Mouse (Mus musculus) cortical plate, adult 2 months (tissue): Measurements from ENCODE around the gene Fbxl17.

Experiments
- CTCF ChIP-seq: fragments of 200-500 bp; IDR thresholded peaks from 2 replicates; pipeline ENCODE4 v1.5.1; 2011; ENCODE audit warnings: mild to moderate bottlenecking, control low read depth, low read length; ENCODE audit not compliant: insufficient read depth; ENCODE audit errors: extremely low read depth
- POLR2A ChIP-seq: fragments of 200-500 bp; IDR thresholded peaks from 2 replicates; pipeline ENCODE4 v1.6.1; 2011; ENCODE audit warnings: mild to moderate bottlenecking, low read length, control low read depth; ENCODE audit not compliant: insufficient read depth; ENCODE audit errors: extremely low read depth

DNA sequence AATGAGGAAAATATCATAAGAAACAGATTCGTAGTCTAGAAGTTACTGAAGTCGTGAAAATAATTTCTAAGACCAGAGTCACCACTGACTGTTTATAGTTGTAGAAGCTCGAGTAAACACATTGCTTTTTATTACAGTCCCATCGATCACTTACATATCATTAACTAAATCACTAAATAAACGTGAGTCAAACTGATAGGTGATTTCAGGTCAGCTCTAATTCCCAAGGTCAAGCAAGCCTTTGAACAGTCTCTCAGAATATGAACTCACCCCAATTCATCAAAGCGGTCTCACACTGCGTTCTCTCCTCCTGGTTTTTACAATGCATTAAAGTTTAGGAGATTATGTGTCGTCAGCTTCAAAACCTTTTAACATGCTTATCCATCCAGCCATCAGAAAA is 423.2 kb downstream of the Fbxl17 start:
- TF ChIP-seq CTCF (no peak), POLR2A (no peak)
